Mouse (Mus musculus) 416B (cell line): Measurements from ENCODE around the gene Lca5.
A peak's percentile ranks its signal among the peaks of the same experiment; 100 is the strongest.

Experiments
- DNase-seq: peaks from one replicate; pipeline ENCODE4 v3.0.0; 2011; ENCODE audit warnings: low read depth

The Lca5 gene

DNA sequence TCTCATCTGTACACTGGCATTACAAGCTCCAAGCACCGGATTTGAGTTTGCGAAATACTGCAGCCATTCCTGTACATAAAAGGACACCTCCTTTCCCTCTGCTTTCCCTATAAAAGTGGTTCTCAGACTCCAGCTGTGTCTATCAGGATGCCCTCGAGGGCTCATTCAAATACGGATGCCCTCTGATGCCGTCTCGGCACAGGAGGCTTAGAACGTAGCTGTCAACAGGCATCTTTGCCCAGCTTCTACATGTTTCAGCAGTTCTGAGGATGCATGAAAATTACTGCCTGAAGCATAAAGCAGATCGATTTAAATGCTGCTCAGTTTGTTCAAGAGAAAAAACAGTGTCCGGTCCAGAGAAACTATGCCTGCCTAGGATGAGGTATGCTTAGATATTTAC, 51.4 kb downstream of the Lca5 start:
- DNase-seq = no peak

DNA sequence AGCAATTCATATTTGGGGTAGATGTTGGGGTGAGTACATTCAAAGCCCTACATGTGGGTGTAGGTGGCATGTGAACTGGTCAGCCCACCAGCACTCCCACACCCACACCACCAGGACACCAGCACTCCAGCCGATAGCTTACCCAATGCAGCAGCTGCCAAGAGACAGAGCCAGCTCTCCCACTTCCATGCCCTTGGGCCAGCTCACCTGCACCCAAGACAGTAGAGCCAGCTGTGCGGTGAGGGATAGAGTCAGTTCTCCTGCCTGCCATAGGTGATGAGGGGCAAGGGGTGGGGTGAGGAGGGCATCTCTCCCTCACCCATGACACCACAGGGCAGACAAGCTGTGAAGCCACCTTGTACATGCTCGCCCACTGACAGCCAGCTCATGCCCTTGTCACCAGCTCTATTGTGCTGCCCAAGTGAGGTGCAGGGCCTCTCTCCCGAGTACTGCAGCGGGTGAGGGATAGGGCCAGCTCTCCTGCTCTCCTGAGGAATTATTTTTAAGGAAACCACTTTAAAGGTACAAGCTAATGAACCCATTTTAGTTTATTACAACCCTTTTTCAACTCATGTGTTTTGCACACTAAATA, 54.6 kb downstream of the Lca5 start:
- no peak for DNase-seq

DNA sequence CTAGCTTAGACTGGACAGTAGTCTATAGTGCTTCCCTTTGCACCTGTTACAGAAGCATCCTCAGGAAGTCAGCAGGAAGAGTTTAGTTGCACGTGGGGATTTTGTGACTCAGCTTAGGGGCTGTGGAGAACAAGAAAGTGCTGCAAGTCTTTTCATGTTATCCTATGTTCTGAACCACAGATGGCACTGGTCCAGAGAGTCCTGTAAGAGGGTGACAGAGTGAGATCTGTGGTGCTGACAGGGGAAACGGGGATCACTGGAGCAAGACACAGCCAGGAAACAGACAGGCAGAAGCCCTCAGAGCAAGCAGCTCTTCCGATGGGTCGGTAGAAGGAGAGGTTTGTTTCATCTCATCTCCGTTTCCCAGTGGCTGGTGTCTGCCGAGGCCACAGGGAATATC, 55.6 kb downstream of the Lca5 start:
- peak; percentile 66 for DNase-seq

DNA sequence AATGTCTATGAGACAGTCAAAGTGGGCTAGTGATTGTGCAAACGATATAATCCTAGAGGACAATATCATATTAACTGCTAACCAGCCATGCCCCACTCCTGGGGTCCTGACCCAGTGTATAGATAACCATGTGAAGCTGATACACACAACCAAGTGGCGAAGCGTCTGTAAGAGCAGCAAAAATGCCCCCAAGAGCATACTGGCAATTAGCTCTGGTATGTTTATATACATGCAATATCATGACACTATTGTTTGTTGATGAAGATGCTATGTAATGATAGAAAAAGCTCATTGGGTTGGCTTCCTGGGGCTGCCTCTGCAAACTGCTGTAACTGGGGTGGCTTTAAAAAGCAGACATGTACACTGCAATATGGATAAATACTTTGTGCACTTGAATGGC, 57.7 kb downstream of the Lca5 start:
- no peak for DNase-seq

DNA sequence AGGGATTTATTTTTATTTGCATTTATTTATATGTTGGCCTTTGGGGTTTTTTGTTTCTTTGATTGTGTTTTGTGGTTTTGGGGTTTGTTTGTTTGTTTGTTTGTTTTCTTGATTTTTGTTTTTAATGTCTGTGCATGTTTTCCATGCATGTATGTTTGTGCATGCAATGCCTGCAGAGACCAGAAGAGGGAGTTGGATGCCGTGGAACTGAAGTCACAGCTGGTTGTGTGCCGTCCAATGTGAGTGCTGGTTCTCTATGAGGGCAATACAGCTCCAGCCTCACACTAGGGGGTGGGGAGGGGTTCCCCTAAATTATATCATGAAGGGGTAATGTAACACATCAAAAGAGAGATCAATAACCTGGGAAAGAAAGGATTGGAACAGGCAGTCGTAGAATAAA, 58.2 kb downstream of the Lca5 start:
- peak; percentile 55 for DNase-seq

DNA sequence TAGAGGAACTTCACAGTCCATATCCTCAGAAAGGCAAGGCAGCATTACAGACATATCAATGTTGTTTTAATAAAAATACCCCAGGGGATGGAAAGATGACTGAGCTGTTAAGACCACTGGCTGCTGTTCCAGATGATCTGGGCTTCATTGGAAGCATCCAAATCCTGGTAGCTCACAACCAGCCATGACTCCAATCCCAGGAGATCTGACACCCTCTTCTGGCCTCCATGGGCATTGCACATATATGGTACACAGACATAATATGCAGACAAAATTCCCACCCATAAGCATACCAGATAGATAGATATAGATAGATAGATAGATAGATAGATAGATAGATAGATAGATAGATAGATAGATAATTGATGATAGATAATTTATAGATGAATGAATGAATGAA, 59.6 kb downstream of the Lca5 start:
- peak; percentile 33 for DNase-seq

DNA sequence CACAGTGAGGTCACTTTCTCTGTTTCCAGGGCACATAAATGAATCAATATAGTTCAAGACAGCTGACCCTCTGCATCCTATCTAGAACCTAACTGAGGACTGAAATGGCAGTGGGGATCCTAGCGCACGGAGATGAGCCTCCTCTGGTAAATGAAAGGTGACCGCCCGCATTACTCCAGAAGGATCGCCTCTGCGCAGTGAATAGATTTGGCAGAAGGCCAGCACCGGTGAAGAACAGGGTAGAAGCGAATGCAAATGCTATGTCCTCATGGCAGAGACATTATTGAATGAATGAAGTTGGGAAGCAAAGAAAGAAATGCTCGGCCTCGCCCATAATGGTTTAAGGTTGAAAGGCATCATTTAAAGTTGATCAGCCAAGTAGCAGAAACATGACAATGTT, 61.3 kb downstream of the Lca5 start:
- no peak for DNase-seq

DNA sequence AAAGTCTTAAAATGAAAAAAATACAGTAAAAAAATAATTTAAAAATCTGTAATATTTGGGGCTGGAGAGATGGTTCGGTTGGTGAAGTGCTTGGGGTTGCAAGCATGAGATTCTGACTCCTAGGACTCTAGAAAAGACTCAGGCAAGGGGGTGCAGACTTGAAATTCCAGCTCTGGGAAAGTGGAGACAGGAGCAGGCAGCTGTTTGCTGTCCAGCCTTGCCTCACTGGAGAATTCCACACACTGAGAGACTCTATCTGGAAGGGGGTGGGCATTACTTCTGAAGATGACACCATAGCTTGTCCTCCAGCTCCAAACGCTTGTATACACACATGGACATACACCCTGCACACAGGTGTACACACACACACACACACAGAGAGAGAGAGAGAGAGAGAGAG, 63.8 kb downstream of the Lca5 start:
- no peak for DNase-seq

DNA sequence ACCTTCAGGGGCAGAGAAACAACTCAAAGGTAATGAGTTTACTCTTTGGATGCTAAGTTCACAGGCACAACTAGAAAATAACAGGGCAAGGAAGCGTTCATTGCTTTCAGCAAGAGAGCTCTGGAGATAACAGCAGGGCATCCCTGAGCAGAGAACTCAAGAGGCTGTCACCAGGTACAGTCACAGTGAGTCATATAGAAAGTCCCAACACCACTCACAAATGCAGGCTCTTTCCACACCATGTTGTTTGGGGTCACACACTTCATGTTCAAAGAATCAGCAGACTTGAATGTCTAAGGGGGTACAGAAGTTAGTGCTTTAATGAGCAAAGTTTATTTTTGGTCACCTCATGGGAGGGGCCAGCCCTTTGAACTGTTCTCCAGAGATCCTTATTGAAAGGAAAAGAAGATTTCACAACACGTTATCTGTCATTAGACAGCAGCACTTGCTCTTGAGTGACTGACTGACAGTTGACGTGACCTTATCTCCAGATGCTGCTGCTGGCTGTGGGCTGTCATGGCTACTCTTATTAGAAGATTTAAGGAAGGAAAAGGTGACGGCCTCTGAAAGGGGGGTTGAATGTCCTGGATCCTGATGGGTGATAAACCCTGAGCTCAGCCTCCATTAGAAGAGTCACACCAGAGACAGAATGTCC, 65.3 kb downstream of the Lca5 start:
- DNase-seq = peak; percentile 74

DNA sequence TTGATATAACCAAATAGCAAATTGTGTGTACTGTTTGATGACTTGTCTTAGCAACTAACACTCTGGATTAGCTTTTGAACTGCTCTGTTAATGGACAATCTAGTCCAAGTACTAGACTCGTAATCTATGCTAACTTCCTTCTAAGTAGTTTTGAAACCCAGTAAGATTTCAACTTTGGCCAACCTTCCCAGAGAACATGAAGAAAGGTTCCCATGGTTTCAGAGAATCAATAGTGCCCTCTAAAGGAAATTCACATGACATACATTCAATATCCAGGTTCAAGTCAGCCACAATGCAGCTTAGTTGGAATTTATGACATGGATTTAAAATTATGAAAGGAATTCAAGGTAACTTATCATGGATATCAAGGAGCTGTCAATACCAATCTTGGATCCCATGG, 70.0 kb downstream of the Lca5 start:
- peak; percentile 39 for DNase-seq

DNA sequence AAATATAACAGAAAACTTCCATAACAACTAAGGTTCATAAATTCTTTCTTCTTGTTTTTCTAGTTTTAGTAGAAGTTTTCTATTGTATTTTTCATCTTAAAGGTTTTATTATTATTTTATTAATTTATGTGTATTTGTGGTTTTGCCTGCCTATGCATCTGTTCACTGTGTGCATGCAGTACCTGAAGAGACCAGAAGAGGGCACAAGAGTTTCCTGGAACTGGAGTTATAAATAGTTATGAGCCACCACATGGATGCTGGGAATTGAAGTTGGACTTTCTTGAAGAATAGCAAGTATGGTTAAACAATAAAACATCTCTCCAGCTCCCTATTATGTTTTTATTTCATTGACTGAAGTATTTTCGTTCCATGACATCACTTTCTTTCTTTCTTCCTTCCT, 72.7 kb downstream of the Lca5 start:
- peak; percentile 44 for DNase-seq

DNA sequence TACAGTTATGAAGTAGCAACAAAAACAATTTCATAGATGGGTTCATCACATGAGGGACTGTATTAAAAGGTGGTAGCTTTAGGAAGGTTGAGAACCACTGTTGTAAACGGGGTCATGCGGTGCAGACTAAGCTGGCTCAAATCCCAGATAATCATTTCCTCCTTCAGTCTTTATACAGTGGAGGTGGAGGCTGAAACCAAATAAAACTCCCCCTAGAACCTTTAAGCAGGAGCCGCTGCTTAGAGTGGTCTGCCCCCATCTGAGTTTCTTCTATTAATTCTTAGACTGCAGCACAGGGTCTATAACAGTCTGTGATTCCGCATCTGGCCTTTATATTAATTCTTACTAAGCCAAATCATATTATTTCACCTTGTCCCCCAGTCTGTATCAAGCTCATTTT, 85.1 kb downstream of the Lca5 start:
- no peak for DNase-seq

DNA sequence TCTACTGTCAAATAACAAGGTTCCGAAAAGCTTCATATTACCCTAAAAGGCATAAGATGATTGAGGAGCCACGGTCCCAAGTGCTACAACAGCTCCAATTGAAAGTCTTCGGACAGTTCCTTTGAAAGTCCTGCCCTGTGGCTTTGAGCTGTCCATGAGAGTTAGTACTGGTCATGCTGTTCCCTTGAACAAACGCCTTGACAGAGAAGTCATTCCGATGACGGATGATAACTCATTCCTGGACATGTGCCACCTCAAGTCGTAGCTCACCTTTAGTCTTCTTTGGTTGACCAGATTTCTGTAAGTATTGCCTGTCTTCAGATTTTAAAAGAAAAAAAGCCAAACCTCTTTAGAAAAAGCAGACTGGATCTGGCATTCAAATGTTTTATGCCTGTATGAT, 87.6 kb downstream of the Lca5 start:
- no peak for DNase-seq

DNA sequence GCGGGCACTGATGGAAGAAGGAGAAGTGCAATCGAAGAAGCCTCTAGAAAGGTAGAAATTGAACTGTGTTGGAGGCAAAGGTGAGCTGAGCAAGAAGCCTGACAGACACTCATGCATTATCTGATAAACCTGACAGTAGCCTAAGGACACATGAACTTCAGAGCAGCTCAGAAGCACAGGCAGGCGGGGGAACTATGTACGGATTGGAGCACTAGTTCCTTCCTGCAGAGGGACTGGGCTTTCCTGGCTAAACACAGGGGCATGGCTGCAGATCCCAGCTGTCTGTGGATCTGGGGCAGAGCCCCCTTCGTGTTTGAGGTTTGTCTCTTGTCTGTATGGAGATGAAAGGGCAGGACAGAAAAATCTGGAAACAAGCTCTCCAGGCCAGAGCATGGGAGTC, 89.8 kb downstream of the Lca5 start:
- no peak for DNase-seq

DNA sequence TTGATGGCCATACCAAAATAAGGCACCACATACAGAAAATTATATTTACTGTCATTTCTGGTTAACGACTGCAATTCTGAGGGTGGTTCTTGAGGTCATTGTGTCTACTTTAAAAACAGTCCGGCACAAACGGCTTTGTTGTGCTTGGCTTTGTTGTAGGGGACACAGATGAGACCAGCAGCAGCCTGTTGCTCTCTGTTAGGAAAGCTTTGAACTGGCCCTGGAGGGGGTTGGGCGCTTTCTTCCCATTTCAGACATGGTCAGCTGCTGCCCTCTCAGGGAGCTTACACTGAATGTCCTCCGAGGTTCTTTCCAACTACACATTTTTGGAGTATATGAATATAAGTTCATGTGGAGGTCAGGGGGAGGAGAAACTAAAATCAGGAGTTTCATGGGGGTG, 90.3 kb downstream of the Lca5 start:
- DNase-seq = no peak

DNA sequence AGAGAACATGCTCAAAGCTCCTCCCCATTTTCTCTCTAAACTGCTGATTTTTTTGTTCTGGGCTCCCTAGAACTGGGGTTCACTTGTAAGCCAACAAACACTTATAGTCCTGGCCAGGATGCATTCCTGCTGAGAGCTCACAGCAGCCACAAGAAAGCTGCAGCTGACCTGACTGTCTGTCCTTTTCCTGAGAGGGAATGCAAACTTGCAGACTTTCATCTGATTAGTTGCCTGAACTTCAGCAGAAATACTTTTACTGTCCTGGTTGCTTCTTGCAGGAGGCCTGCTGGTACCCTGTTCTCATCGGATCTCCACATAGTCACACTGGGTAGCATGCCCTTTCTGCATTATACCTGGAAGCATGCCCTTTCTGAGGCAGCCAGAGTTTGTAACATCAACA, 91.0 kb downstream of the Lca5 start:
- DNase-seq = no peak

DNA sequence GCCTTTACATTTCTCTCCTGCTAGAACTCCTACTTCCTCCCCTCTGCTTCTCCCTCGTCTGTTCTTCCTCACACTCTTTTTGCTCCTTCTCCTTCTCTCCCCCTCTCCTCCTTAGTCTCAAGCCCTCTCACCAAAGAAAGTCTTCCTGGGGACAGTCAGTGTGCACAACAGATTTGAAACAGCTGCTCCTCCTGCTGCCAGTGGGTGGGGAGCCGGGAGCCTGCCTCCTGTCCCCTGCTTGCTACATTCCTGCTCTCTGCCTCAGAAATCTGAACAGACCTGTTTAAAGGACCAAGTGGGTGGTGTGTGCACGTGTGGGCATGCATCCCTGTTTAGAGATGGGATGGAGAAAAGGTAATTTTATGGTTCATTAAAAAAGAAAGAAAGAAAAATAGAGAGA, 91.4 kb downstream of the Lca5 start:
- no peak for DNase-seq

DNA sequence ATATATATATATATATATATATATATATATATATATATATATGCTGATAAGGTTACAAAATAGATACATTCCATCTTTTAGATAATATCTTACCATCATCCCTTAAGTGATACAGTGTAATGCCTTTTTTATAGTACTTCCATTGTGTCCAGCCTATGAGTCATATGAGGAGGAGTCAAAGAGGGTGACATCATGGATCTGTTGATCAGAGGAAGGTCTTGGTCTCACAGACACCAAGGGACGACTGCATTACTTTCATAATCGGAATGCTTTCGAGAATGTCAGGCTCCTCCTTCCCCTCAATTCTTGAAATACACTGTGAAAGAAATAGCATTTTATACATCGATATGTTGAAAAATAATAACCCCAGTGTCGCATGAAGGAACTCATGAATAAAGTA, 93.4 kb downstream of the Lca5 start:
- DNase-seq = no peak

DNA sequence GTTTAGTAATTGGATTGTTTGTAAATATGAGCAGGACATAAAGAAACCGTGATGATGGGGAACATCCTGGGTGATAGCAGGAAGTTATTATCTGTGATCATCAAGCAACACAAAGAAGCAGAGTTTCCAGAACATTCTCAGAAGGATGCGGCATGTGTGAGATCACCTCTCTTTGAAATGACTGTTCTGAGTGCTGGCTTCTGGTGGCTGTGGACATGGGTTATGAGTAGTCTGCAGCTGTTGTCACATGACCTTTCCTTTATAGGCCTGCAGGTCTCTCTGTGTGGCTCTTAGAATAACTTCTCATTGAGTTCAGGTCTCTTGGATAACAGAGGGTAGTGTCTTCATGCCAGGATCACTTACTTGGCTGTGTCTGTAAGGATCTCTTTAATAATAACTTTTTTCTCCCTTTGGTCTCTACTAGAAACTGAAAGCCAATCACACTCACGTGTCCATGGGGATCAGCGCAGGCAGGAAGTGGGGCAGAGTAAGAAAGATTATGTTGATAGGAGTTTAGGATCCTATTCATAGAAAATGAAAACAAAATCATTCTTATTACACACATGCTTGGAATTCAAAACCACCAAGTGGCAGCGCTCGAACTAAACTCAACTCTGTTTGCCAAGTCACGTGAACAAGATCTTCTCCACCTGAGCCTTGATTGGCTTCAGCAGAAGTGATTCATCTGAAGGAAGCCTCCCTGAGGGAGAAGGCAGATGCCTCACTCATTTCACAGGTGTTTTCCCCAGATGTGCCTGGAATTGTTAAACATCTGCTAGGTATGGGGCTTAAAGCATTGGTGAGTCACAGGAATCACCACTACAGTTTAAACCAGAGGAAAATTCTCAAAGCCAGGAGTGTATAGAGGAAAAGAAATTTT, 98.2 kb downstream of the Lca5 start:
- no peak for DNase-seq
